Mouse (Mus musculus): ENCODE data around the gene Gm20604.

DNA sequence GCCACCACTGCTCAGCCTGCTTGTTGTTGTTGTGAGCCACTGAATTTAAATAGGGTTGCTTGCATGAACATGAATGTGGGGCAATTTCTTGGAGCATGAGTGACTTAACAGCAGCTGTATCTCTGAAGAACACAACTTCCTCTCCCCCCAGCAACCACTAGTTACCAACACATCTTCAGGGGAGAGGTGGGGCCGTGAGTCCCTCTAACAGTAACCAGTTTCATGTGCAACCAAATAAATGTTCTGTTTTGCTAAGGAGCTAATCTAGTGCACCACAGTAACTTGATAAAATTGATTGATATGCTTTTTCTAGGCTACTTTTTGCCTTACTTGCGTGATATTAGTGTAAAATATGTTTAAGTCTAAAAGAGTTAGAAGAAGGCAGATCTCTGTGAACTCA, 41.1 kb upstream of the Gm20604 start:
- TF ChIP-seq CTCF (IDR thresholded peaks at IDR 0.05; ENCODE audit: low read depth): no peak
- no peak for TF ChIP-seq EP300 (IDR thresholded peaks at IDR 0.05; ENCODE audit: low read depth)
